Mouse (Mus musculus): ENCODE measurements around the gene Ankrd60.

GRCm38 (mm10) chr2:173545992-173546703 lies 32.0 kb downstream of the Ankrd60 start:
- TF ChIP-seq CTCF (IDR thresholded peaks at IDR 0.05 in 2 of 3, conservative IDR thresholded peaks at IDR 0.05 in 1 of 3; ENCODE audit: control insufficient read depth in 1 of 3, insufficient read depth in 1 of 3, low read depth in 2 of 3, low read length in 3 of 3, poor library complexity in 1 of 3, severe bottlenecking in 1 of 3) = peak in 1 of 3 experiments; percentile 58; a peak in 4 of 6 replicates
- TF ChIP-seq POLR2A (IDR thresholded peaks at IDR 0.05; ENCODE audit: control insufficient read depth in 1 of 2, insufficient read depth in 1 of 2, low read depth in 1 of 2, low read length in 2 of 2, poor library complexity in 1 of 2) = no peak
- TF ChIP-seq CHD2 (IDR thresholded peaks at IDR 0.05; ENCODE audit: low read length) = no peak
- TF ChIP-seq EP300 (IDR thresholded peaks at IDR 0.05; ENCODE audit: low read depth in 1 of 2, low read length in 2 of 2) = no peak
- no peak for TF ChIP-seq RCOR1 (IDR thresholded peaks at IDR 0.05; ENCODE audit: low read depth, low read length)
- TF ChIP-seq MEF2A (IDR thresholded peaks at IDR 0.05; ENCODE audit: extremely low read depth, insufficient replicate concordance, low read depth, low read length, poor library complexity, severe bottlenecking) = no peak
- TF ChIP-seq MXI1 (IDR thresholded peaks at IDR 0.05; ENCODE audit: low read depth, low read length) = no peak
- no peak for TF ChIP-seq CHD1 (IDR thresholded peaks at IDR 0.05; ENCODE audit: low read depth, low read length)
- no peak for TF ChIP-seq NRF1 (IDR thresholded peaks at IDR 0.05; ENCODE audit: insufficient read depth, low read depth, low read length, poor library complexity, severe bottlenecking)
- TF ChIP-seq GATA1 (IDR thresholded peaks at IDR 0.05; ENCODE audit: low read depth, low read length) = no peak
- no peak for TF ChIP-seq KAT2A (conservative IDR thresholded peaks at IDR 0.05; ENCODE audit: low read depth, low read length)
- no peak for TF ChIP-seq HCFC1 (IDR thresholded peaks at IDR 0.05; ENCODE audit: low read depth, low read length)
- no peak for TF ChIP-seq ETS1 (IDR thresholded peaks at IDR 0.05; ENCODE audit: low read depth, low read length)
- TF ChIP-seq ZC3H11A (IDR thresholded peaks at IDR 0.05; ENCODE audit: low read depth, low read length) = no peak

Data from MEL (cell line).